In genomic region chr4:154787190-154787589, GRCm38 (mm10) we compare ENCODE assay signal across 11 mouse cellular contexts. TPM values are rescaled to one million over a fixed set of nuclear protein-coding genes. Genes with fewer than 3 reads are reported as not detected.
DNase-seq lines count a peak whose midpoint lies in the region; ATAC-seq and TF ChIP-seq lines count a peak whose summit lies in the region.
"Had no signal": no experiment of that assay in that cellular context is flagged by ENCODE, and none has a peak within 500 bp of the region (broad histone marks: within the 10 kb centered on the region; RNA-seq: fewer than 3 reads in every experiment).

No protein-coding gene starts in this region.

- 62% methylated on average over 8 of the region's 8 CpGs for WGBS in intestine, postnatal 0 days
- WGBS in intestine, embryonic 16.5 days: 58% methylated on average over 8 of the region's 8 CpGs
- 68% methylated on average over 8 of the region's 8 CpGs for WGBS in neural tube, embryonic 15.5 days
- 15% methylated on average over 8 of the region's 8 CpGs for WGBS in embryonic facial prominence, embryonic 14.5 days
- WGBS in stomach, embryonic 15.5 days: 39% methylated on average over 8 of the region's 8 CpGs

- H3K4me2 ChIP-seq in intestine, postnatal 0 days (replicated peaks; ENCODE audit: low read depth): no peak overlapping the region
- no peak overlapping the region for H3K4me2 ChIP-seq in intestine, embryonic 16.5 days (ENCODE audit: low read depth, low read length)
- no peak overlapping the region for H3K4me2 ChIP-seq in neural tube, embryonic 15.5 days
- no peak overlapping the region for H3K4me2 ChIP-seq in embryonic facial prominence, embryonic 14.5 days (ENCODE audit: low read depth, low read length)
- H3K4me2 ChIP-seq in stomach, embryonic 15.5 days: no peak overlapping the region

- TF ChIP-seq CTCF in intestine, postnatal 0 days (IDR thresholded peaks at IDR 0.05; ENCODE audit: low read depth): peak; percentile 62

- H3K27ac ChIP-seq in intestine, postnatal 0 days (ENCODE audit: low read depth, low read length): no peak overlapping the region
- no peak overlapping the region for H3K27ac ChIP-seq in intestine, embryonic 16.5 days (ENCODE audit: low read length)
- H3K27ac ChIP-seq in neural tube, embryonic 15.5 days (replicated peaks): no peak overlapping the region
- peak overlapping the region; percentile 53; the same call in 1 of the 2 replicates for H3K27ac ChIP-seq in embryonic facial prominence, embryonic 14.5 days (replicated peaks; ENCODE audit: low read depth, low read length)
- H3K27ac ChIP-seq in stomach, embryonic 15.5 days: no peak overlapping the region
- H3K27ac ChIP-seq: hindbrain, embryonic 10.5 days had no signal

- peak; percentile 32 for DNase-seq in neural tube, embryonic 10.5 days (ENCODE audit: extremely low spot score, low spot score)
- DNase-seq in embryonic facial prominence, embryonic 14.5 days (ENCODE audit: low spot score): peak; percentile 88
- DNase-seq in spleen, adult 12 weeks (ENCODE audit: low spot score): no peak
- no peak for DNase-seq in Muller cell, postnatal 12 days (ENCODE audit: inconsistent ontology term)
- DNase-seq: adrenal gland, adult 8-10 months; thymus, postnatal 25 days had no signal

- H3K4me3 ChIP-seq in intestine, postnatal 0 days (ENCODE audit: low read depth, low read length): no peak overlapping the region
- no peak overlapping the region for H3K4me3 ChIP-seq in intestine, embryonic 16.5 days (ENCODE audit: low read length)
- no peak overlapping the region for H3K4me3 ChIP-seq in neural tube, embryonic 15.5 days (replicated peaks)
- no peak overlapping the region for H3K4me3 ChIP-seq in embryonic facial prominence, embryonic 14.5 days (ENCODE audit: low read depth, low read length)
- H3K4me3 ChIP-seq in stomach, embryonic 15.5 days (replicated peaks): no peak overlapping the region
- H3K4me3 ChIP-seq: hindbrain, embryonic 10.5 days had no signal

- H3K27me3 ChIP-seq in intestine, postnatal 0 days (replicated peaks; ENCODE audit: control insufficient read depth, insufficient read depth, low read length): no peaks in the 10 kb centered on the region
- H3K27me3 ChIP-seq in intestine, embryonic 16.5 days (replicated peaks; ENCODE audit: control insufficient read depth, insufficient read depth, low read length): no peaks in the 10 kb centered on the region
- 0 out of 2 replicates have a peak, but pooled peaks cover 9% of the 10 kb centered on the region for H3K27me3 ChIP-seq in neural tube, embryonic 15.5 days (replicated peaks)
- no peaks in the 10 kb centered on the region for H3K27me3 ChIP-seq in embryonic facial prominence, embryonic 14.5 days (replicated peaks; ENCODE audit: control insufficient read depth, insufficient read depth, low read length)
- H3K27me3 ChIP-seq in stomach, embryonic 15.5 days (replicated peaks): no peaks in the 10 kb centered on the region

- H3K9me3 ChIP-seq in intestine, postnatal 0 days (ENCODE audit: control insufficient read depth): no peaks in the 10 kb centered on the region
- H3K9me3 ChIP-seq in intestine, embryonic 16.5 days (ENCODE audit: control insufficient read depth, low read length): no peaks in the 10 kb centered on the region
- H3K9me3 ChIP-seq in neural tube, embryonic 15.5 days (replicated peaks): no peaks in the 10 kb centered on the region
- H3K9me3 ChIP-seq in embryonic facial prominence, embryonic 14.5 days (ENCODE audit: control insufficient read depth, low read length): no peaks in the 10 kb centered on the region
- no peaks in the 10 kb centered on the region for H3K9me3 ChIP-seq in stomach, embryonic 15.5 days
- H3K9me3 ChIP-seq: hindbrain, embryonic 10.5 days had no signal

- H3K36me3 ChIP-seq in intestine, postnatal 0 days (ENCODE audit: control insufficient read depth, insufficient read depth): no peaks in the 10 kb centered on the region
- H3K36me3 ChIP-seq in intestine, embryonic 16.5 days (ENCODE audit: control insufficient read depth, insufficient read depth, low read length): no peaks in the 10 kb centered on the region
- no peaks in the 10 kb centered on the region for H3K36me3 ChIP-seq in neural tube, embryonic 15.5 days
- no peaks in the 10 kb centered on the region for H3K36me3 ChIP-seq in embryonic facial prominence, embryonic 14.5 days (ENCODE audit: control insufficient read depth, insufficient read depth, low read length)
- H3K36me3 ChIP-seq in stomach, embryonic 15.5 days: no peaks in the 10 kb centered on the region
- H3K36me3 ChIP-seq: hindbrain, embryonic 10.5 days had no signal

- no peaks in the 10 kb centered on the region; the same call in 1 of the 2 replicates for H3K4me1 ChIP-seq in intestine, postnatal 0 days (replicated peaks; ENCODE audit: control insufficient read depth, insufficient read depth, low read length)
- peaks cover 9% of the 10 kb centered on the region for H3K4me1 ChIP-seq in intestine, embryonic 16.5 days (ENCODE audit: control insufficient read depth, insufficient read depth, low read length)
- peaks cover 13% of the 10 kb centered on the region for H3K4me1 ChIP-seq in neural tube, embryonic 15.5 days
- peaks cover 22% of the 10 kb centered on the region for H3K4me1 ChIP-seq in embryonic facial prominence, embryonic 14.5 days (ENCODE audit: control insufficient read depth, insufficient read depth, low read length)
- H3K4me1 ChIP-seq in stomach, embryonic 15.5 days: peaks cover 14% of the 10 kb centered on the region

- no peak for ATAC-seq in intestine, postnatal 0 days
- no peak for ATAC-seq in intestine, embryonic 16.5 days
- ATAC-seq in neural tube, embryonic 15.5 days (ENCODE audit: low FRiP score): no peak
- ATAC-seq in embryonic facial prominence, embryonic 14.5 days (ENCODE audit: low read depth): peak; percentile 83
- ATAC-seq in stomach, embryonic 15.5 days (ENCODE audit: insufficient read depth, low FRiP score, low read depth): 0 out of 2 replicates have a peak, but pooled peaks have one; percentile 31

- no peak overlapping the region for H3K9ac ChIP-seq in intestine, postnatal 0 days (ENCODE audit: low read depth, low read length)
- H3K9ac ChIP-seq in intestine, embryonic 16.5 days (ENCODE audit: low read depth, low read length): no peak overlapping the region
- H3K9ac ChIP-seq in neural tube, embryonic 15.5 days (replicated peaks): no peak overlapping the region
- H3K9ac ChIP-seq in embryonic facial prominence, embryonic 14.5 days (ENCODE audit: low read depth, low read length): no peak overlapping the region
- no peak overlapping the region for H3K9ac ChIP-seq in stomach, embryonic 15.5 days

RNA-seq across cellular contexts. Expression of gene Ttc34, which starts 50.1 kb away (rescaled TPM):
- polyA plus RNA-seq in intestine, postnatal 0 days (2015; fragmentation: Nextera tagmentation; extraction: Ambion mirVana): 0.08 TPM in 1 of 2 replicates, not detected in the other
- polyA plus RNA-seq in intestine, embryonic 16.5 days (2015; fragmentation: Nextera tagmentation; extraction: Ambion mirVana): 0.06 and 0.12 TPM in 2 replicates
- 1.0 and 1.6 TPM in 2 replicates for polyA plus RNA-seq in neural tube, embryonic 15.5 days (2015; fragmentation: Nextera tagmentation; extraction: Ambion mirVana)
- polyA plus RNA-seq in embryonic facial prominence, embryonic 14.5 days (2014; fragmentation: Nextera tagmentation; extraction: Ambion mirVana): 0.22 and 0.45 TPM in 2 replicates
- 0.08 and 0.17 TPM in 2 replicates for polyA plus RNA-seq in stomach, embryonic 15.5 days (2015; fragmentation: Nextera tagmentation; extraction: Ambion mirVana)

Comparison
In these comparisons a context has a peak if more than half of its experiments do, and no peak if none do; other contexts are left out.
1. ATAC-seq: peak in embryonic facial prominence, embryonic 14.5 days (single experiment) and stomach, embryonic 15.5 days (single experiment); none in intestine, postnatal 0 days (single experiment), intestine, embryonic 16.5 days (single experiment) and neural tube, embryonic 15.5 days (single experiment).
2. DNase-seq: peak in neural tube, embryonic 10.5 days (single experiment) and embryonic facial prominence, embryonic 14.5 days (single experiment); none in spleen, adult 12 weeks (single experiment) and Muller cell, postnatal 12 days (single experiment).